Mouse (Mus musculus) lung, embryonic 16.5 days (tissue): ENCODE data around the gene Fermt3. TPM values are rescaled to one million over a fixed set of nuclear protein-coding genes. Genes with fewer than 3 reads are reported as not detected.
"Not testable (repeated sequence)": the region's sequence is repeated elsewhere in the genome, so short reads cannot be mapped to it uniquely, and the experiment has no call there.

Experiments used
- ATAC-seq: fragments of 200-750 bp; cut with Nextera tagmentation; 2 replicates; pipeline ENCODE4 v1.8.0; 2017; ENCODE audit warnings: low read depth, mild to moderate bottlenecking, moderate library complexity
- H3K27ac ChIP-seq: fragments of 300-500 bp; sonication (generic); 2 replicates; pipeline ENCODE4 v1.5.1; 2014; ENCODE audit warnings: mild to moderate bottlenecking, control low read depth, low read length
- H3K27me3 ChIP-seq: fragments of 300-500 bp; sonication (generic); 2 replicates; pipeline ENCODE4 v1.6.1; 2014; ENCODE audit warnings: low read depth, low read length, mixed read lengths; ENCODE audit not compliant: control insufficient read depth, insufficient read depth
- H3K36me3 ChIP-seq: fragments of 300-500 bp; sonication (generic); 2 replicates; pipeline ENCODE4 v1.6.1; 2014; ENCODE audit warnings: low read length; ENCODE audit not compliant: control insufficient read depth, insufficient read depth
- H3K4me1 ChIP-seq: fragments of 300-500 bp; sonication (generic); replicated peaks from 2 replicates; pipeline ENCODE4 v1.6.1; 2014; ENCODE audit warnings: low read length, mixed read lengths; ENCODE audit not compliant: control insufficient read depth, insufficient read depth
- H3K4me2 ChIP-seq: fragments of 300-500 bp; sonication (generic); 2 replicates; pipeline ENCODE4 v1.6.1; 2014; ENCODE audit warnings: low read depth, low read length, control low read depth
- H3K4me3 ChIP-seq: fragments of 300-500 bp; sonication (generic); 2 replicates; pipeline ENCODE4 v1.5.1; 2014; ENCODE audit warnings: mild to moderate bottlenecking, low read length, control low read depth
- H3K9ac ChIP-seq: fragments of 300-500 bp; sonication (generic); 2 replicates; pipeline ENCODE4 v1.6.1; 2014; ENCODE audit warnings: low read length, control low read depth
- H3K9me3 ChIP-seq: fragments of 300-500 bp; sonication (generic); 2 replicates; pipeline ENCODE4 v1.6.1; 2016; ENCODE audit warnings: low read length; ENCODE audit not compliant: control insufficient read depth
- WGBS: fragments of 180-500 bp; shearing (Covaris S2); extraction: QIAGEN DNeasy Blood & Tissue Kit; methylation state at CpG from one replicate; pipeline ENCODE4 v1.1.7; 2014; 5-methylcytosine and 5-hydroxymethylcytosine counted together
- polyA plus RNA-seq: library from polyadenylated mRNA; unstranded; fragments of >200 nt; fragmentation: Nextera tagmentation; extraction: Ambion mirVana; gene quantifications from 2 replicates; pipeline ENCODE4 v1.2.1, GENCODE M21; 2015

The Fermt3 gene
- polyA plus RNA-seq, 1 experiment from 2014 or later: 11.1 TPM

DNA sequence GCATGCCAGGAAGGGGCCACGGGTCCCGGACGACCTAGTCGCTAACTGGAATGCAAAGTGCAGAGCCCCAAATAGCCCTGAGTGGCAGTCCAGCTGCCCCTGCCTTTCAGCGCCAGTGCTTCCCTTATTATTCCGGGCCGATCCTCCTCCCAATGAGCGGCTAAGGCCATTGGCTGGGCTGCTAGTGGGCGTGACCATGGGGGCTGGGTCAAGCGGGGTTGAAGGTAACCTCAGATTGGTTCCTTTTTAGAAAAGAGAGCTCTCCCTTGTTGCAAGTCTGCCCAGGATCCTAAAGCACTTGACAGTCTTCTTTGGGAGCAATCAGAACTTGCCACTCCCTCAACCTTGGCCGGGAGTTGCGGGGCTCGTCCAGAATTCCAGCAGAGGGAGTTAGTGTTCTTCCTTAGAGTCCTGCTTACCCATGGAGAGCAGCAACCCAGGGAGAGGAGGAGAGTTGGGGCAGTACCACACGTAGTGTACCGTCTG is 38.5 kb upstream of the Fermt3 start:
- Histone ChIP-seq H3K4me1 (peaks cover 17% of the 10 kb centered on the region), H3K27me3 (no peaks in the 10 kb centered on the region), H3K27ac (peak overlapping the region; percentile 76), H3K9ac (peak overlapping the region; percentile 77; the same call in 1 of the 2 replicates), H3K9me3 (no peaks in the 10 kb centered on the region), H3K36me3 (no peaks in the 10 kb centered on the region), H3K4me3 (peak overlapping the region; percentile 71), H3K4me2 (peak overlapping the region; percentile 97)
- 2% methylated on average over 15 of the region's 15 CpGs for WGBS
- peak; percentile 80 for ATAC-seq

DNA sequence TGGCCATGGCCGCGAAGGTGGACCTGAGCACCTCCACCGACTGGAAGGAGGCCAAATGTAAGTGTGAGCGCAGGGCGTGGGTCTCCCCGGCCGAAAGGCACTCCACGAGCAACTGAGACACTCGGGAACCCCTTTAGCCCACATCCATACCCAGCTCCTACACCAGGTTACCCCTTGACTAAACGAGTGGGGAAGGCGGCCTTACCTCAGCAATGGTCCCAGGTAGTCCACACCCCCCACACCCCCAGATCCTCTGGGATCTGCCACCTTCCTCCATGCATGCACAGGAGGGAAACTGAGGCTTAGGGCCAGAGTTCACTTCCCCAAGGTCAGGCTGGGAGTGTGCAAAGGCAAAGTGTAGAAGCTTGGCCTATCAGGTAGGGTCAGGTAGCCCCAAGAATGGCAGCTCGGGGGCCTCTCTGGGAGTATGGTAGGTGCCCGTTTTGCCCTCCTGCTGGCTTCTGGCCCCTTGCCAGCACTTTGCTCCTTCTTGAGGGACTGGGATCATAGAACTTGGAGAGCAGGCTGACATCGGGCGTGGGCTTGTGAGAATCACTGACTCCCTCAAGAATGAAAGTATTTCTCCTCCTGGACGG is 38.0 kb upstream of the Fermt3 start:
- peak overlapping the region; percentile 77 for H3K9ac ChIP-seq
- H3K27ac ChIP-seq: peak overlapping the region; percentile 76
- ATAC-seq: peak; percentile 37
- no peaks in the 10 kb centered on the region for H3K36me3 ChIP-seq
- peak overlapping the region; percentile 97 for H3K4me2 ChIP-seq
- WGBS: under 1% methylated on average over 12 of the region's 16 CpGs
- H3K27me3 ChIP-seq: no peaks in the 10 kb centered on the region
- H3K4me1 ChIP-seq: peaks cover 17% of the 10 kb centered on the region
- no peaks in the 10 kb centered on the region for H3K9me3 ChIP-seq
- H3K4me3 ChIP-seq: peak overlapping the region; percentile 71

- Histone ChIP-seq H3K27ac (peak within 1 kb of the TSS; percentile 76), H3K4me2 (peak within 1 kb of the TSS; percentile 97), H3K4me1 (peaks cover 17% of the 10 kb centered on the region), H3K27me3 (no peaks in the 10 kb centered on the region), H3K36me3 (no peaks in the 10 kb centered on the region), H3K9ac (peak within 1 kb of the TSS; percentile 77), H3K9me3 (no peaks in the 10 kb centered on the region), H3K4me3 (peak within 1 kb of the TSS; percentile 71)
- WGBS: under 1% methylated on average over 65 of the region's 72 CpGs
- ATAC-seq: peak; percentile 77
Observed at GRCm38 (mm10) chr19:7056248-7057087, 37.2 kb upstream of the Fermt3 start, which contains the start of gene Macrod1. Gene Macrod1, plus strand, starts transcription at chr19:7056810.

DNA sequence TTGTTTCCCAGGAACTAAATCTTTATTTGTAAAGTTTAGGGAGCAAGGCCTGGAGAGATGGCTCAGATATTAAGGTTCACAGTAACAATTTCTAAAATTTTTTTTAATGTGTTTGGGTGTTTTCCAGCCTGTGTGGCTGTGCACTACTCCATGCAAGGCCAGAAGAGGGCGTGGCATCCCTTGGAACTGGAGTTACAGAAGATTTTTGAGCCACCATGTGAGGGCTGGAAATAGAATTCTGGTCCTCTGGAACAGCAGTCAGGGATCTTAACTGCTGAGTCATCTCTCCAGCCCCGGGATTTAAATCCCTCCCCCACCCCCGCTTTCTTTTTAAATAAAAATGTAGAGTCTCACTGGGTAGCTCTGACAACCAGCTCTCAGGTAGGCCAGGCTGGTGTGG is 35.9 kb upstream of the Fermt3 start:
- Histone ChIP-seq H3K27ac (peak overlapping the region; percentile 1; the same call in 1 of the 2 replicates), H3K4me2 (no peak overlapping the region), H3K4me1 (peaks cover 17% of the 10 kb centered on the region), H3K27me3 (no peaks in the 10 kb centered on the region), H3K36me3 (no peaks in the 10 kb centered on the region), H3K4me3 (no peak overlapping the region), H3K9me3 (no peaks in the 10 kb centered on the region), H3K9ac (no peak overlapping the region)
- no peak for ATAC-seq
- 37% methylated on average over 3 of the region's 3 CpGs for WGBS

DNA sequence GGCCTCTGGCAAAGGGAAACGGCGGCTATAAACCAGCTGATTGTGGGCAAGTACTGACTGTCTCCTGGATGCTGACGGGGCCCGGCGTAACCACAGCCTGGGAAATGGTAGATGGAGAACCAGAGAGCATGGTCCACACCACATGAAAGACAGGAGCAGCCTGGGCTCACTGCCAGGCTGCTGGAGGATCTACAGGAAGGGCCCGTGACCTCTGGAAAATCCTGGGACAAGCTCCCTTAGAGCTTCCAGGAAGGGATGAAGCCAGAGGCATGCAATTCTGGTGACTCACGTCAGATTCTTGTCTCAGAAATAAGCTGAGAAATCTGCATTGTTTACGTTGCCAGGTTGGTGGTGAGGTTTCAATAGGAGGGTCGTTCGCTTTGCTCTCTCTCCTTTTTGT is 35.5 kb upstream of the Fermt3 start:
- H3K36me3 ChIP-seq: no peaks in the 10 kb centered on the region
- no peaks in the 10 kb centered on the region for H3K27me3 ChIP-seq
- H3K4me1 ChIP-seq: peaks cover 17% of the 10 kb centered on the region
- H3K9ac ChIP-seq: no peak overlapping the region
- peak overlapping the region; percentile 0; the same call in 1 of the 2 replicates for H3K27ac ChIP-seq
- H3K4me2 ChIP-seq: no peak overlapping the region
- 0 out of 2 replicates have a peak, but pooled peaks have one; percentile 25 for ATAC-seq
- WGBS: 37% methylated on average over 10 of the region's 10 CpGs
- H3K4me3 ChIP-seq: no peak overlapping the region
- no peaks in the 10 kb centered on the region for H3K9me3 ChIP-seq

GRCm38 (mm10) chr19:7053382-7053781 is 34.1 kb upstream of the Fermt3 start:
- H3K4me3 ChIP-seq, ATAC-seq, H3K9me3 ChIP-seq, H3K27ac ChIP-seq, H3K36me3 ChIP-seq, H3K4me2 ChIP-seq, H3K27me3 ChIP-seq, H3K9ac ChIP-seq: not testable (repeated sequence)
- WGBS: 89% methylated on average over 4 of the region's 4 CpGs
- H3K4me1 ChIP-seq: peaks cover 17% of the 10 kb centered on the region

- Histone ChIP-seq H3K4me1 (peaks cover 4% of the 10 kb centered on the region), H3K4me2 (no peak overlapping the region), H3K9me3 (no peaks in the 10 kb centered on the region), H3K27ac (no peak overlapping the region), H3K4me3 (no peak overlapping the region), H3K36me3 (no peaks in the 10 kb centered on the region), H3K9ac (no peak overlapping the region), H3K27me3 (no peaks in the 10 kb centered on the region)
- ATAC-seq: no peak
- WGBS: 48% methylated on average over 4 of the region's 4 CpGs
Observed at GRCm38 (mm10) chr19:7044706-7045105, 25.4 kb upstream of the Fermt3 start.

- no peak overlapping the region for H3K27ac ChIP-seq
- 62% methylated on average over 4 of the region's 4 CpGs for WGBS
- H3K9ac ChIP-seq: no peak overlapping the region
- H3K4me1 ChIP-seq: peaks cover 4% of the 10 kb centered on the region
- no peaks in the 10 kb centered on the region for H3K9me3 ChIP-seq
- no peak for ATAC-seq
- H3K4me2 ChIP-seq: no peak overlapping the region
- no peak overlapping the region for H3K4me3 ChIP-seq
- H3K27me3 ChIP-seq: no peaks in the 10 kb centered on the region
- H3K36me3 ChIP-seq: no peaks in the 10 kb centered on the region
Observed at GRCm38 (mm10) chr19:7044279-7044678, 25.0 kb upstream of the Fermt3 start.

DNA sequence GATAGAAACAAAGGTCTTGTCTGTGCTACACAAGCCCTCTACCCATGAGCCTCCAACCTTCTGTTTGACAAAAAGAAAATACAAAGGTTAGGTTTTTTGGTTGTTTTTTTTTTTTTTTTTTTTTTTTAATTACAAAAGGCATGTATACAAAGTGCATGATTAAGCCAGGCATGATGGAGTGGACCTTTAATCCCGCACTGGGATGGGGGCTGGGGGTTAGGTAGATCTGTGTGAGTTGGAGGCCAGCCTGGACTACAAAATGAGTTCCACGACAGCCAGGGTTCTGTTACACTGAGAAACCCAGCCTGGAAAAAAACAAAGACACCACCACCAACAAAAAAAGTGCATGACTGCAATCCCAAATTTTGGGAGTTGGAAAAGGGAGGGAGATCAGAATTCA is 21.9 kb upstream of the Fermt3 start:
- ATAC-seq: no peak
- H3K4me3 ChIP-seq: no peak overlapping the region
- no peaks in the 10 kb centered on the region for H3K27me3 ChIP-seq
- peaks cover 13% of the 10 kb centered on the region for H3K4me1 ChIP-seq
- H3K4me2 ChIP-seq: peak overlapping the region; percentile 91; the same call in 1 of the 2 replicates
- peak overlapping the region; percentile 98; the same call in 1 of the 2 replicates for H3K27ac ChIP-seq
- no peaks in the 10 kb centered on the region for H3K36me3 ChIP-seq
- 83% methylated on average over 2 of the region's 2 CpGs for WGBS
- peak overlapping the region; percentile 92; the same call in 1 of the 2 replicates for H3K9ac ChIP-seq
- no peaks in the 10 kb centered on the region for H3K9me3 ChIP-seq
